Mouse (Mus musculus) adrenal gland, adult 2 months (tissue): ENCODE results near the gene Lefty2. TPM values are rescaled to one million over a fixed set of nuclear protein-coding genes. Genes with fewer than 3 reads are reported as not detected.

Experiments
- DNase-seq: peaks from one replicate; pipeline ENCODE4 v3.0.0; 2021
- polyA plus RNA-seq: library from polyadenylated mRNA; depleted of rRNA; stranded (reverse); fragments of >200 nt; gene quantifications from 2 replicates; pipeline ENCODE4 v1.2.3, GENCODE M21; 2012
- total RNA-seq, 2 experiments: library from RNA; stranded (reverse); gene quantifications; 2 replicates each; pipeline ENCODE4 v1.2.3; 2021

Gene Lefty2
- total and polyA plus RNA-seq, 3 experiments: 0.19 to 0.76 (median 0.58) TPM

DNA sequence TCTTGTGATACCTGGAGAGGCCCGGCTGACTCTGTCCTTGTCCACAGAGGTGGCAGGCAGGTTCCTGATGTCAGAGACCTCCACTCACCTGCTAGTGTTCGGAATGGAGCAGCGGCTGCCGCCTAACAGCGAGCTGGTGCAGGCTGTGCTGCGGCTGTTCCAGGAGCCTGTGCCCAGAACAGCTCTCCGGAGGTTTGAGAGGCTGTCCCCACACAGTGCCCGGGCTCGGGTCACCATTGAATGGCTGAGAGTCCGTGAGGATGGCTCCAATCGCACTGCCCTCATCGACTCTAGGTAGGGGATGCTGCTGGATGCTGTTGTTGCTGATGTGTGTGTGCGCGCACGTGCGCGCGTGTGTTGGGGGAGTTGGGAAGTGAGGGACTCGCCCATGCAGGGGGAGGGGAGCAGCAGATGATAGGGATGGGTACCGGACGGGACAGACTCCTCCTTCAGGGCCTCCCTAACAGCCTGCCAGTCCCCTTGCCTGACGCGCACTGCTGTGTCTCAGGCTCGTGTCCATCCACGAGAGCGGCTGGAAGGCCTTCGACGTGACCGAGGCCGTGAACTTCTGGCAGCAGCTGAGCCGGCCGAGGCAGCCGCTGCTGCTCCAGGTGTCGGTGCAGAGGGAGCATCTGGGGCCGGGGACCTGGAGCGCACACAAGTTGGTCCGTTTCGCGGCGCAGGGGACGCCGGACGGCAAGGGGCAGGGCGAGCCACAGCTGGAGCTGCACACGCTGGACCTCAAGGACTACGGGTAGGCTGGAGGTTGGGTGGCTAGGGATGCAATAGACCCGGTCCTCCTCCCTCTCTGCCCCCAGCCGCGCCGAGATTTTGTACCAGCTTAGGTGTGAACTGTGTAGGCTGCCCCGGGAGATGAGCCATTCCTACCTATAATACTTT, 1.4 kb downstream of the Lefty2 start:
- peak; percentile 56 for DNase-seq

GRCm38 (mm10) chr1:180901107-180901506, 8.2 kb downstream of the Lefty2 start:
- no peak for DNase-seq

- DNase-seq: no peak
These were observed 10.0 kb downstream of the Lefty2 start for GRCm38 (mm10) chr1:180902915-180903314.

GRCm38 (mm10) chr1:180903666-180904038, 10.7 kb downstream of the Lefty2 start:
- DNase-seq: no peak

- DNase-seq: peak; percentile 96
These were observed 11.3 kb downstream of the Lefty2 start, which contains the start of gene Pycr2 for GRCm38 (mm10) chr1:180904039-180904814. Pycr2 (plus strand) TSS chr1:180904293.

- no peak for DNase-seq
These were observed 11.8 kb downstream of the Lefty2 start for GRCm38 (mm10) chr1:180904815-180905080.

GRCm38 (mm10) chr1:180905307-180905706, 12.4 kb downstream of the Lefty2 start:
- DNase-seq: no peak

DNA sequence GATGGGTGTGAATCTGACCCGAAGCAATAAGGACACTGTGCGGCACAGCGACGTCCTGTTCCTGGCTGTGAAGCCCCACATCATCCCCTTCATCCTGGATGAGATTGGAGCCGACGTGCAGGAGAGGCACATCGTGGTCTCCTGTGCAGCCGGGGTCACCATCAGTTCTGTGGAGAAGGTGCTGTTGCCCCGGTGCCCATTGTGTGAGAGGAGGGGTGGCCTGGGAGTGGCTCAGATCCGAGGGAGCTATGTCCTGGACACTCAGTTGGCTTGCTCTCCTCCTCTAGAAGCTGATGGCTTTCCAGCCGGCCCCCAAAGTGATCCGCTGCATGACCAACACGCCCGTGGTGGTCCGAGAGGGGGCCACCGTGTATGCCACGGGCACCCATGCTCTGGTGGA, 13.0 kb downstream of the Lefty2 start:
- no peak for DNase-seq

DNA sequence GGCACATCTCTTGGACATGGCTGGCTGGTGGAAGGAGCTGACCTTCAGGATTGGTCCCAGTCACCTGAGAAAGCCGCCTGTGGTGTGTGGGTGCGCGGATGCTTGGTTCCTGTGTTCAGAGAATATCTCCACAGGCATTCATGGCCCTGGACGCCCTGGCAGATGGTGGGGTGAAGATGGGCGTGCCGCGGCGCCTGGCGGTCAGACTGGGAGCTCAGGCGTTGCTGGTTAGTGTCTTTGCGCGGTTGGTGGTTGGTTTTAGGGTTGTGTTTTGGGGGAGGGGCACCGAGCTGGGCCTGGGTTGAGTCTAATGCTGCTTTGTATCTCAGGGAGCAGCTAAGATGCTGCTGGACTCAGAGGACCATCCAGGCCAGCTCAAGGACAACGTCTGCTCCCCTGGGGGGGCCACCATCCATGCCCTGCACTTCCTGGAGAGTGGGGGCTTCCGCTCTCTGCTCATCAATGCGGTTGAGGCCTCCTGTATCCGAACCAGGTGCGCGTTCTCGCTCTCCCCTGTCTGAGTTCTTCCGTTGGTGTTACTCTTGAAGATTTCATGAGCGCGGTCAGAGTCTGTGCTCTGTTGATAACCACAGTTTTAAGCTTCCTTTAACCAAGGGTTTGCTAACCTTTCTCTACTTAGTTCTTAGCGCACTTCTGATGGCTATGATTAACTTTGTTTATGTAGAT, 13.7 kb downstream of the Lefty2 start:
- DNase-seq: no peak

- DNase-seq: no peak
These were observed 18.2 kb downstream of the Lefty2 start for GRCm38 (mm10) chr1:180911138-180911537.

- no peak for DNase-seq
These were observed 18.9 kb downstream of the Lefty2 start for GRCm38 (mm10) chr1:180911653-180912287.

GRCm38 (mm10) chr1:180912792-180913191, 19.9 kb downstream of the Lefty2 start:
- no peak for DNase-seq

DNA sequence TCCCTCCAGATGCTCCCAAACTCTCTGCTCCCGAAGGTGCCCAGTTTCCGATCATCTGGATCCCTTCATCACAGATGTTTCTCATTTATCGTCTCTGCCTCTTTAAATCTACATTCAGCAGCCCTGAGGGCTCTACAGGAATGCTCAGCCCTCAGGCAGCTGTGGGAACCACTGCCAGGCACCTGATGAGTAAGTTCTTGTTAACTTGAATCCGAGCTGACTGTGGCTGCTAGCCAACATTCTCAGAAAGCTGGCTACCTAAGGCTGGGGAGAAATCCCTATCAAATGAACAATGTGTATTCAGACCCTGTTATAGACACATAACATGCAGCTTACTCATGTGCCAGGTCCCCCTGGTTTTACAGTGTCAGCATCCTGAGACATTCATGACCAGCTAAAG, 20.9 kb downstream of the Lefty2 start:
- no peak for DNase-seq

DNA sequence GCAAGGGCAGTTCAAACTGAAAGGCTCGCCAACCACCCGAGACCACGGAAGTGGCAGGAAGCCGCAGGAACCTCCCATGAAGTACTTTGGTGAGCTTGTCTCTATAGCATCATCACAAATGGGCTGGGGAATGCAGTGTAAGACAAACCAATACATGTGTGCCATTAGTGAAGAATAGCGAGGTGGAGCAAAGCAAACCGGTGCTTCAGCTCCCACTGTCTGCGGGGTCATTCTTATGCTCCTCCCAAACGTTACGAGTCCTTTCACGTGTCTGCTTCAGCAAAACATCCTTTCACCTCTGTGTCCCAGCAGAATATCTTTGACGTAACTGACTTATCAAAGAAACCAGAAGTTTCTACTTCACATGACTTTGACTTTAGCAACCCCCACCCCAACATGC, 23.5 kb downstream of the Lefty2 start:
- no peak for DNase-seq

GRCm38 (mm10) chr1:180917053-180917452, 24.1 kb downstream of the Lefty2 start:
- no peak for DNase-seq

DNA sequence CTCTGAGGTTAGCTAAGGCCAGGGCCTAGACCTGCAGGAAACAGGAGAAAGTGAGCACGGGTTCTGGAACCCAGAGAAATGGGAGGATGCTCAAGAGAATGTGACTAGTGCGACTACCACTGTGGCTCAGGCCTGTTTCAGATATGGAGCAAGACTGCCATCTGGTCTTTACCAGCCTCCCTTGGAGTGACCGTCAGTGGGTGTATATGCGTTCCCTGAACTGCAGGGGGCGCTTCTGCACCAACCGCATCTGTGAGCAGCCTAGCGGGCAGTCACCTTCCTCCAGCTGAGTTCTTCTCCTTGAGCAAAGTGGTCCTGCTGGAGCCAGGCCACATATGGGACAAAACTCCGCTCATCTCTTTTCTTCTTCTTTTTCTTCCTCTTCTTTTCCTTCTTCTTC, 26.8 kb downstream of the Lefty2 start:
- peak; percentile 50 for DNase-seq

- no peak for DNase-seq
These were observed 29.6 kb downstream of the Lefty2 start for GRCm38 (mm10) chr1:180922273-180923048.

GRCm38 (mm10) chr1:180924737-180925136, 31.8 kb downstream of the Lefty2 start:
- DNase-seq: no peak

- no peak for DNase-seq
These were observed 33.4 kb downstream of the Lefty2 start for GRCm38 (mm10) chr1:180926286-180926685.

GRCm38 (mm10) chr1:180929599-180929998, 36.7 kb downstream of the Lefty2 start:
- DNase-seq: no peak

- DNase-seq: no peak
These were observed 38.2 kb downstream of the Lefty2 start for GRCm38 (mm10) chr1:180931106-180931505.
